Mouse (Mus musculus): ENCODE data around the gene Rufy3. TPM values are rescaled to one million over a fixed set of nuclear protein-coding genes. Genes with fewer than 3 reads are reported as not detected.
"Not testable (repeated sequence)": the region's sequence is repeated elsewhere in the genome, so short reads cannot be mapped to it uniquely, and the experiment has no call there.

Rufy3 gene
- total RNA-seq (2021), result 100 to 1,000 TPM; 169 TPM
- long read RNA-seq, experiment 1, full-length matches to known transcripts, result 74 of 97 reads
- long read RNA-seq, experiment 1, partial matches to known transcripts, result 5 of 97 reads
- long read RNA-seq, experiment 1, other reads (novel, unspliced or antisense), result 18 of 97 reads
- long read RNA-seq, experiment 2, full-length matches to known transcripts, result 117 of 152 reads
- long read RNA-seq, experiment 2, partial matches to known transcripts, result 9 of 152 reads
- long read RNA-seq, experiment 2, other reads (novel, unspliced or antisense), result 26 of 152 reads

DNA sequence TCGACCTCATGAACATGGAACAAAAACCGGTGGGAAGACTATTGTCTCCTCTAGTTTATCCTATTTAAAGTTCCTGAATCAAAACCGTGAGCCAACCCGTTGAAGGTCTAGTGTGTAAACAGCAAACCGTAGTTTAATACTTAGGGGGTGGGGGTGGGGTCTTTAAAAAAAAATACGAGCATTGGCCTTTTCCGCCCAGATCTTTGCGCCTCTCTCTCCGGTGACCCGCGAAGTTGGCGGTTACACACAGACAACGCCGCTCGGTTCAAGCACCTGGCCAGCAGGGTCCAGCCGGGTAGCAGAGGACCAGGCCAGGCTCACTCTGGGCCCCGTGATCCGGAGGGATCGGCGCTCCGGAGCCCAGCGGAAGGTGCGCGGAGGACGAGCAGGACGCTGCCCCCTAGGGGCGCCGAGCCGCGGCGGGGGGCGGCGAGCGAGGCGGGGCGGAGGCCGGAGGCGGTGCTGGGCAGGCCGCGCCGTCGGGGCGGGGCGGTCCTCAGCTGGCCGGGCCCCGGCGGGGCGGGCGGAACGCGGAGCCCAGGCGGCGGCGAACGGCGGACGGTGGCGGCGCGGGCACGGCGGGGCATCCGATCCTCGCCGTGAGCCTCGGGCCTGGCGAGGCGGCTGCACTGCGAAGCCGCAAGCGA is at the start of gene Rufy3:
Gene Rufy3, plus strand, starts transcription at position 540 of the 647 bp plus-strand sequence.
- peak; percentile 57 to 72 for DNase-seq (ENCODE audit: low spot score in 2 of 2)
- Histone ChIP-seq H3K4me3 (peak within 1 kb of the TSS; percentile 71), H3K27ac (peak within 1 kb of the TSS; percentile 89)
- TF ChIP-seq CTCF (conservative IDR thresholded peaks at IDR 0.05), result peak; percentile 70

DNA sequence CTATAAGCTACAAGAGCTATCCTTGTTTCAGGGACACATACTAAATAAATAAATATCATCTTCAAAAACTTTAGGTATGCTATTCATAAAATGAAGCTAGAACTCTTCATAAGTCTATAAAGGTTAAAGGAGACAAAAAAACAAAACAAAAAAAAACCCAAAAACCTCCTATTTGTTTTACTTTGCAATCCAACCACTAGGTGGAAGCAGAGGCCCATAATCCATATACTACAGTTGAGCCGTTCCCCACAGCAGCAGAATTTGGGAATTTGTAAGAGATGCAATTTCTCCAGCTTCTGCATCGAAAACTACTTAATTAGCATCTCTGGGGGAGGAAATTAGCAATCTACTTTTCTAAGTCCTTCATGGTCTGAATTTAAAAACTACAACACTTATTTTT is 45.6 kb upstream of the Rufy3 start:
- Histone ChIP-seq H3K27ac (no peak overlapping the region), H3K4me3 (no peak overlapping the region)
- peak; percentile 86 for TF ChIP-seq CTCF (conservative IDR thresholded peaks at IDR 0.05)
- DNase-seq (ENCODE audit: low spot score in 2 of 2), result peak; percentile 23 to 50

DNA sequence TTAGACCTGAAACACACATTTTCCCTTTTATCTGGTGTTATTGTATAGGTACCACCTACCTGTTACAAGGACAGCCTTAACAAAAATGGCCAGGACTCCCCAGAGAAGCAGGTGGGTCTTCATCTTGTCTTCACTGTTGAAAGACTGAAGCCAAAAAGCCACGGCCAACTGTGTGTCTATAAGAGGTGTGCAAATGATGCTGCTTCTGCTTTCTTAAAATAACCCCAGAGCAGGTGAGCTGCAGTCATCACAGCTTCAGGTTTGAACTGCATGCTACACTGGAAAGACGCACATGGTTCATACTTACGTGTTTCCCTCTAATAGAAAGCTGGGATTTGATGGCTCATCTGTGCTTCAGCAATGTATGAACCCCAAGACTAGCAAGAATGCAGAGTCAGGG is 37.2 kb upstream of the Rufy3 start, which contains the start of gene Jchain:
Gene Jchain, minus strand, starts transcription at position 235 of the 400 bp plus-strand sequence.
- no peak within 1 kb of the TSS for H3K27ac ChIP-seq
- no peak within 1 kb of the TSS for H3K4me3 ChIP-seq
- TF ChIP-seq CTCF (conservative IDR thresholded peaks at IDR 0.05), result no peak
- no peak for DNase-seq (ENCODE audit: low spot score in 2 of 2)

DNA sequence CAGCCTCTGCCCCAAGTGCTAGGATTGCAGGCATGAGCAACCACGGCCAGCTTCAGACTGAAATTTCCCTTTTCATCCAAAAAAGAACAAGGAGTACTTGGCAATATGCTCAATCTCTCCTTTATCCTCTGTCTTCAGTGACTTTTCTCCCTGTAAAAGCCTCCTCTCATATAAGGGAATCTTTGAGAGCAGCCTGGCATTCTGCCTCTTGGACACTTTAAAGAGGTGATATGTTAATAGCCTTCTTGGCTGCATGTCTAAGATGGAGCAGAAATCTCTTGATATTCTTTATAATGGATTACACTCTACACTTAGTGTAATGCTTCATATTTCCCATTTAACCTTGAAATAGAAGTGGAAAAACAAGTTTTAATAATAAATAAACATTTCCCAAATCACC is 33.9 kb upstream of the Rufy3 start:
- no peak overlapping the region for H3K4me3 ChIP-seq
- H3K27ac ChIP-seq, result no peak overlapping the region
- no peak for TF ChIP-seq CTCF (conservative IDR thresholded peaks at IDR 0.05)
- DNase-seq (ENCODE audit: low spot score in 2 of 2), result no peak

DNA sequence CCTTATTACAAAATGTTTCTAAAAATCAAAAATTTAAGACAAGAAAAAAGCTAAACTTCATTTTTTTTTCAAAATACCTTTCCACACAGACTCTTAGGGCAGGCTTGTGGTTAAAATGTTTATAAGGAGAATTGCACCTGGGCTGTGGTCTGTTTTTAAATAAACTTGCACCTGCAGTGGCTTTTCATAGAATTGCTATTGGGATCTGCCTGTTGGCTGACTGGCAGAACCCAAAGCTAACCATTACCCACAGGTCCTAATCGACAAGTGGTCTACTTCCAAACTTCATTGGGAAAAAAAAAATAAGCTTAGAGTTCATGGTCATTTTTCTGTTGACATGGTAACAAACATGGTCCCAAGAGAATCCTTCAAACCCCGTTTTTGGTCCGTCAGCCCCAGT is 30.1 kb upstream of the Rufy3 start:
- no peak for DNase-seq (ENCODE audit: low spot score in 2 of 2)
- Histone ChIP-seq H3K27ac (no peak overlapping the region), H3K4me3 (no peak overlapping the region)
- no peak for TF ChIP-seq CTCF (conservative IDR thresholded peaks at IDR 0.05)

DNA sequence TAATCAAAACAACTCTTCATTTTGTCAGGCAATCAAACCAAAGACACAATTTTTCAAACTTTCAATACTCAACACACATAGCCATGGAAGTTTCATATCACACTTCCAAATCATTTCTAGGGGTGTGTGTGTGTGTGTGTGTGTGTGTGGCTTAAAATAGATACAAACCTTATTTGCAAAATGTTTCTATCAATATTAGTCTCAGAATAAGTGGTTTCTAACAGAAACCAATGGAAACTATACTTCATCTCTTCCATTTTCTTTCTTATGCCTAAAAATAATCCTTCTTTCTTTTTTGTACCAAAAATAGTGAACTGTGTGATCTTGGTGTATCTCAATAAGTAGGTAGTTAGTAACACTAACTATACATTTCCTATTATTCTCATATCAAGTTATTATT is 24.0 kb upstream of the Rufy3 start:
- H3K27ac ChIP-seq, result no peak overlapping the region
- TF ChIP-seq CTCF (conservative IDR thresholded peaks at IDR 0.05), result no peak
- H3K4me3 ChIP-seq, result no peak overlapping the region
- DNase-seq (ENCODE audit: low spot score in 2 of 2), result no peak

DNA sequence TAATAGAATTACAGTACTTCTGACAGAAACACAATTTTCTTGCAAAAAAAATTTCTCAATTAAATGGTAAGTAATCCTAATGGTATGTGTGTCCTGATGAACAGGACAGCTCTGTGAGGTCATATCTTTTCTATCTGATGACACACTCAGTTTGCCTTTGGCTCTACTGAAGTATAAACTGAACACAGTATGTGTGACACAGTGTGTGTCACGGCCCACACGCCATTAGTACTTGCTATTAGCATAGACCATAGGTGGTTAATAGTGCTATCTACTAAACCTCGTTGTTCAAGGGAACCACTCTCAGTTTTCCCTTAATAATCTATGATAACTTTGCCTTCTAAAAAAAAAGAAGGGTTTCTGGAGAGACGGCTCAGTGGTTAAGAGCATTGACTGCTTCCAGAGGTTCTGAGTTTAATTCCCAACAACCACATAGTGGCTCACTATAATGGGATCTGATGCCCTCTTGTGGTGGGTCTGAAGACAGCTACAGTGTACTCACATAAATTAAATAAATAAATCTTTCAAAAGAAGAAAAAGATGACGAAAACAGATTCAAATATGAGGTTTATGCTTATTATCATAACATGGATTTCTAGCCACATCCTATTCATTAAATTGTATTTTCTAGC is 22.1 kb upstream of the Rufy3 start:
- H3K4me3 ChIP-seq, result peak overlapping the region; percentile 30
- peak; percentile 96 for TF ChIP-seq CTCF (conservative IDR thresholded peaks at IDR 0.05)
- peak in 1 of 2 experiments; percentile 56 for DNase-seq (ENCODE audit: low spot score in 2 of 2)
- H3K27ac ChIP-seq, result no peak overlapping the region

DNA sequence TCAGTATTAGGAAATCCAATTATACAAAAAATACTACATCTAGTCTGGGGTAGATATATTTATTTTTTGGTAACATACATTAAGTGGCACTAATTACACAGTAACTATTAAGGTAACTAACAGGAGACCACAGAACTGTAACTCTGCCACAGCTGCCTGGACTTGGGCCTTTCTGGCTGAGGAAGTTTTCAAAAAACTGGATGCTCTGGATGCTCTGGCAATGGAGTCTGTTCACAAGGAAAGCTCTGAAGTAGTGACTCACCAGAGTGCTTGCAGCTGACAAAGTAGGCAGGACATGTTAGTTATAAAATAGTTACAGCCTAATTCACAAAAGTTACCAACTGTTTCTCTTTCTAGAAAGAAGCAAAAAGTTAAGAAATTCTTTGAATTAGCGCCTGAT is 20.4 kb upstream of the Rufy3 start:
- H3K27ac ChIP-seq; H3K4me3 ChIP-seq; DNase-seq (ENCODE audit: low spot score in 2 of 2): not testable (repeated sequence)

DNA sequence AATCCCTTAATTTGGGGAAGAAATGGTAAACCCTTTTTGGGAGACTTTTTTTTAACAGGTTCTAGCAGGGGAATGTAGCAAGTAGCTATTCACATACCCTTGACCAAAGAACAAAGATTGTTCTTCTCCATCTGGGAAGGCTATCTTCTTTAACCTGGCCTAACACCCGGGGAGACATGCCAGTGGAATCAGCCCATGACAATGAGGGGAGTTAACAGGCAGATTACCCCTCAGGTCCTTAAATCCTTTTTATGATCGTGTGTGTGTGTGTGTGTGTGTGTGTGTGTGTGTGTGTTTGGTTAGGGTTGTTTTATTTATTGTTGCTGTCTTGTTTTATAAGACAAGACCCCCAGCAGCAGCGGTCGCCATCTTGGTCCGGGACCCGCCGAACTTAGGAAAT is 19.3 kb upstream of the Rufy3 start:
- DNase-seq (ENCODE audit: low spot score in 2 of 2), result no peak
- Histone ChIP-seq H3K27ac (no peak overlapping the region), H3K4me3 (no peak overlapping the region)
- no peak for TF ChIP-seq CTCF (conservative IDR thresholded peaks at IDR 0.05)

DNA sequence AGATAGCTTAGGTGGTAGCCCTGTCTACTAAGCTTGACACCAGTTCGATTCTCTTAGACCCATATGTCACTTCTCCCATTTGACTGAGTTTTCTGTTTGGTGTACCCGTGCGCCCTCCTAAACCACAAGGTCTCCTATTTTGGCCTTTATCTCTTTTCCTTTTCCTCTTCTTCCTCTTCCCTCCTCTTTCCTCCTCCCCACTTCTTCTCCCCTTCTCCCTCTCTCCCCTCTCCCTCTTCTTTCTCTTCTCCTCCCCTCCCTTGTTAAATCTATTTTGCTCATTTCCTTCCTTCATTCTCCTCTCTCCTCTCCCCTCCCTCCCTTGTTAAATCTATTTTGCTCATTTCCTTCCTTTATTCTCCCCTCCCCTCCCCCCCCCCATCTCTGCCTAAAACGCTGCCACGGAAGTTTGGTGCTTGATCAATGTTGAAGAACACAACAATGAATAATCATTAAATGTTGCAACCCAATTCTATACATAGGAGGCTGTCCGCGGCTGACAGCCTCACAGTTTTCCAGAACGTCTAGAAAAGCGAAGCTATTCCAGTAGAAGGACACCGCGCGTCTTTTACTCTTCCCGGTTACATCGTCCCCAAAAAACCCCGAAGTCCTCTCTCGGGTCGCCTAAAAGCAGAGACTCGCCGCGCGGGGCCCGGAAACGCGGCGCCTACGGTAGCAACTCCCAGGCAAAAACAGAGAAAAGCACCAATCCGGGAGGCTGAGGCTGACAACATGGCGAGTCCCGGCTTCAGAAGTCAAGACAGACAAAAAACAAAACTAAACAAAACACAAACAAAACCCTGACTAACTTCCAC is 11.4 kb upstream of the Rufy3 start:
- Histone ChIP-seq H3K27ac (peak overlapping the region; percentile 97), H3K4me3 (peak overlapping the region; percentile 62)
- no peak for TF ChIP-seq CTCF (conservative IDR thresholded peaks at IDR 0.05)
- no peak for DNase-seq (ENCODE audit: low spot score in 2 of 2)

DNA sequence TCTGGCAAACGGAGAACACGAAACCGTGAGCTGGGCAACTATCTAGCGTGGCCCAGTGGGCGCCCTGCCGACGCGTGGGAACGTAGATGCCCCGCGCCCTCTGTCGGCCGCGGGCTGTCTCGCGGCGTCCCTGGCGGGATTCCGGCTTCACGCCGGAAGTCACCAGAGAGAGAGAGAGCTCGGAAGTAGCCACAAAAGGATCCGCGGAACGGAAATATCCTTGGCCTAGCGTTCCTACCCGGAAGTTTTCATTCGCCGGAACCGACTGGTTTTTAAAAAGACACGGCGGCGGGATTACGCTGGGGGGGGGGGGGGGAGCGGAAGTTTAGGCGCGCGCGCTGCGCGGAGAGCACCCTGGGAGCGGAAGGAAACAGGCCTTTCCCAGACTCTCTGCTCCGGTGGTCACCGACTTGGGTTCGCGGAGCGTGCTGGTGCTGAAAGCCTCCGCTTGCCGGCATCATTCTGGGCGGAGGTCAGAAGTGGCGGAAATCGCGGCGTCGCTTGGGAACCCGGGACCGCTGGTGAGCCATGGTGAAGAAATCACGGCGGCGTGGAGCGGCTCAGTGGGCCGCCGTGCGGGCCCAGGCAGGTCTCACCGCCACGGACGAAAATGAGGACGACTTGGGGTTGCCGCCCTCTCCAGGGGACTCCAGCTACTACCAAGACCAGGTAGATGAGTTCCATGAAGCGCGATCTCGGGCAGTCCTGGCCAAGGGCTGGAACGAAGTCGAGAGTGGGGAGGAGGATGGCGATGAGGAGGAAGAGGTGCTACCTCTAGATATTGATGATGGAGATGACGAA is 10.6 kb upstream of the Rufy3 start, which contains the start of gene Utp3:
Gene Utp3, plus strand, starts transcription at position 377 of the 801 bp plus-strand sequence.
- peak within 1 kb of the TSS; percentile 97 for H3K27ac ChIP-seq
- DNase-seq (ENCODE audit: low spot score in 2 of 2), result peak; percentile 93 to 94

DNA sequence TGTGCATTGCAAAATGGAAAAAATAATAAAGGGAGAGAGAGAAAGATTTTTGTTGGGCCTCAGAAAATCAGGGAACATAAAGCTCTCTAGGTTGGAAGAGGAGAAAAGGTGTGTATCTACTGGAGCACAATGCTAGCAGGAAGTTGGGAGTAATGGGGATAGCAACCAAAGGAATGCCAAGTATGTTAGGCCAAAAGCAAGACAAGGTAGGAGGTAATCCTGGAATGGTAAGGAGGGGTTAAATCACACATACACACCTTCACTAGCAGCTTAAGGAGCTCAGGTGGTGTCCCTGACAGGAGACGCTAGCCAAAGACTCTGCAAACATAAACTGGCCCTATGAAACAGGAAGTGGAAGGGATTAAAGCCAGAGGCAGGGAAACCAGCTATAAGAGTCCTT is 5.8 kb upstream of the Rufy3 start:
- H3K27ac ChIP-seq, result no peak overlapping the region
- H3K4me3 ChIP-seq, result no peak overlapping the region
- no peak for DNase-seq (ENCODE audit: low spot score in 2 of 2)
- no peak for TF ChIP-seq CTCF (conservative IDR thresholded peaks at IDR 0.05)

More for the DNA sequence above, 10.6 kb upstream of the Rufy3 start, which contains the start of gene Utp3:
- H3K4me3 ChIP-seq, result peak within 1 kb of the TSS; percentile 95
- peak; percentile 87 for TF ChIP-seq CTCF (conservative IDR thresholded peaks at IDR 0.05)

All from layer of hippocampus, adult 2 months (tissue).